Mouse (Mus musculus): Measurements from ENCODE around the gene Il19.

The Il19 gene

DNA sequence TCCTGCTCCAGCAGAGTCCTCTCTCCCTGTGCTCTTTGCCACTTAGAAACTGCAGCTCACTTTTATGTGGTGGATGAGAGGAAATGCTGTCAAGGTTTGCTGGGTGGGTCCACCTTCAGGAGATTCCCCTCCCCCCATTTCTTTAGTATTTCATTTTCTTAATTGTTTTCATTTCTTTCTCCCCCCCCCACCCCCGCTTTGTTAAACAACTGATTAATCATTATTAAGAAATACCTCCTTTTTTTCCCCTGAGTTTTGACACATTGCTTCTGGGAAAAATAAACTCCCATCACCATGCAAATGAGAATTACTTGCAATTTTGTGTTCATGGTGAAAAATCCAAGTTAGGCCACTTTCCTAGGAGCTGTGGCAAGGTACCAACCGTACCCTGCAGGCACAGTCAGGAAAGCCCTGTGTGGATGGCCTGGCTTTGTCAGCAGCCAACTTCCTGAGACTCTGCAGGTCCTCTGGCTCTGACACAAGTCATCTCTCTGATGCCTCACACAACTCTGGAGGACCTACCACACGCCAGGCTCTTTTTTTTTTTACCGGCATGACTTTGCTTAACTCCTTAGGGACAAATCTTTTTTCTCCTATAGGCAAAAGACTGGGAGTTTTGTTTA lies at the start of gene Il19:
Il19 (minus strand) TSS at position 51 of the 623 bp plus-strand sequence.
- no peak for DNase-seq (ENCODE audit: low spot score in 2 of 2)

- DNase-seq (ENCODE audit: low spot score in 2 of 2): no peak
Observed at GRCm38 (mm10) chr1:130989331-130989730, 49.4 kb upstream of the Il19 start.

GRCm38 (mm10) chr1:130987418-130987817 lies 47.5 kb upstream of the Il19 start:
- no peak for DNase-seq (ENCODE audit: low spot score in 2 of 2)

GRCm38 (mm10) chr1:130987001-130987400 lies 47.1 kb upstream of the Il19 start:
- no peak for DNase-seq (ENCODE audit: low spot score in 2 of 2)

- no peak for DNase-seq (ENCODE audit: low spot score in 2 of 2)
Observed at GRCm38 (mm10) chr1:130984441-130984840, 44.5 kb upstream of the Il19 start.

DNA sequence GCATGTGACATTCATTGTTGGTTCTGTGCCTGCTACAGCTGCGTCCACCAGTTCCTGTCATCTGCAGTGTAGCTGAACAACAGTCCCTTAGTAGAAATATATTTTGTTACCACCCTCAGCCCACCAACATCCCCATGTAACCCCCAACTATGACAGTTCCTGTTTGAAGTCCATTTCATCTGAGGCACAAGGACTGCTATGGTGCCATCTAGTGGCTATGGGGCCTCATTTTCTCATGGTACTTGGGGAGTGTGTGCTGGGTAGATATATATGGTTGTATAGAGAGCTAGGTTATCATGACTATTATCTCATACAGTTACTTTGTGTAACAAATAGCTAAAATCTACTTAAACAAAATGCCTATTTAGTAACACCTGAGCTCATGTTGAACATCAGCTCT lies 39.5 kb upstream of the Il19 start:
- peak in 1 of 2 experiments; percentile 12 for DNase-seq (ENCODE audit: low spot score in 2 of 2)

DNA sequence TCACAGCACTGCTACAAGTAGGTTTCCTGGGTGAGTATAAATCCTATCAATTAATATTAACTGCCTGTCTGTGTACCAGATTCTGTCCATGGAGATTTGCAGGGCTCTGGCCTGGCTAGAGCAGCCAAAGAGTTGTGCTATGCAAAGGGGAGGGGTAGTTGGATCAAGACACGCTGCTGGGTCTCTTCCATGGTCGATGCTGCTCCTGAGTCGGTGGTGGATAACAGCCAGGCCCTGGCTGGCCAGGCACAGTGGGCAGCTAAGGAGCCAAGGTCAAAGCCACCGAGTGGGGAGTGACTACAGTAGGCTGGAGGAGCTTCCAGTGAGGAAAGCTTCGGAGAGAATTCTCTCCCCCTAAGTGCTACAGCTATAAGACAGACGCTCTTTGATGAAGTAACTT lies 24.0 kb upstream of the Il19 start:
- no peak for DNase-seq (ENCODE audit: low spot score in 2 of 2)

- no peak for DNase-seq (ENCODE audit: low spot score in 2 of 2)
Observed at GRCm38 (mm10) chr1:130946920-130947319, 7.0 kb upstream of the Il19 start.

DNA sequence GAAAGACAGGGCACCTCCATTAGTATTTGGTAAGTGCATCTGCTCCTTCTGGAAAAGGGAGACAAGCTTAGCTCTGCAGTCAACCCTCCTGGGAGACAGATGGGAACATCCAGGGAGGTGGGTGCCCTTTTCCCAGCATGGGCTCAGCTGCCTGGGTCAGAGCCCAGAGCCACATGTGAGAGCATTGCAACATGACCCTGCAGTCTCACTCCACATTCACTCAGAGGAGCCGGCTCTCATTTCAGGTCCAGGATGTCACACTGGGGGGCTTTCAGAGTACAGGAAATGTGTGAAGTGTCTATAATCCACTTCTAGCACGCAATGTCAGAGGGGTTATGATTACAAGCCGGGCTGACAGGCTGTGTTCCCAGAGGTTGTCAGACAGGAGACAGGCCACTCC lies 1.9 kb upstream of the Il19 start:
- no peak for DNase-seq (ENCODE audit: low spot score in 2 of 2)

DNA sequence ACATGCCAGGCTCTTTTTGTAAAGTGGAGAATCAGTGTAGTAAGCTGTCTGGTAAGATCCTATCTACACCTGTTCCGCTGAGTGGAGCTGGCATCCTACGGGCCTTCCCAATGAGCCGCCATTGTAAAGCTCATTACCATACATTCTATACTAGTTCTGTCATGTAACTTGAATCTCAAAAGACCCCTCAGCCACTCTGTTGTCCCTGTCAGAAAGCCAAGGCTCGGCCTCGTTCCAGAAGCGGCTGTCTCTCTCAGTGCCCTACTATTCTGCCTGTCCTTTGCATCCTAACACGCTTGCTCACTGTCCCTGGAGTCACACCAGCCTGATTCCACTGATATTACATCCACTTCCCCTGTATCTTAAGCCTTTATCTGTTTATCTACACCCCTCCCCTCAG lies 1.7 kb downstream of the Il19 start:
- no peak for DNase-seq (ENCODE audit: low spot score in 2 of 2)

GRCm38 (mm10) chr1:130937170-130937569 lies 2.7 kb downstream of the Il19 start:
- no peak for DNase-seq (ENCODE audit: low spot score in 2 of 2)

DNA sequence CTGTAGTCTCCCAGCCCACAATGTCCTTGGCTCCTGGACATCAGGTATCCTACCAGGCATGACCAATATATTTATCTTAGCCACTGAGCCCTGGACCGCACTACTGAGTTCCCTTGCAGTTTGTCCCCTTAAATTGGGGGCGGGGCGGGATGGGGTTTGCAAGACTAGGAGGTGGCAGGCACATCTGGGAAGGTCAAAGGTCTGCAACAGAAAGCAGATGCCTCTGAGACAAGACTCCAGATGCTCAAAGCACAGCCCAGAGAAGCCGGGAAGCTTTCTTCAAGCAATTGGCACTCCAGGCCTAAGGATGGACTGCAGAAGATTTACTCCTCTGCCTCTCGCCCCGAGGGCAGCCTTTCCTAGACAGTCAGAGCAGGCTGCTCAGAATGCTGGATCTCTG lies 3.6 kb downstream of the Il19 start:
- DNase-seq (ENCODE audit: low spot score in 2 of 2): no peak

GRCm38 (mm10) chr1:130926484-130926883 lies 13.4 kb downstream of the Il19 start:
- no peak for DNase-seq (ENCODE audit: low spot score in 2 of 2)

GRCm38 (mm10) chr1:130918323-130918980 lies 21.5 kb downstream of the Il19 start:
- no peak for DNase-seq (ENCODE audit: low spot score in 2 of 2)

- DNase-seq (ENCODE audit: low spot score in 2 of 2): no peak
Observed at GRCm38 (mm10) chr1:130911401-130912010, 28.4 kb downstream of the Il19 start, which contains the start of gene Il20. TSS of gene Il20 (minus strand) at chr1:130911451.

- peak in 1 of 2 experiments; percentile 5 for DNase-seq (ENCODE audit: low spot score in 2 of 2)
Observed at GRCm38 (mm10) chr1:130902505-130902904, 37.4 kb downstream of the Il19 start.

DNA sequence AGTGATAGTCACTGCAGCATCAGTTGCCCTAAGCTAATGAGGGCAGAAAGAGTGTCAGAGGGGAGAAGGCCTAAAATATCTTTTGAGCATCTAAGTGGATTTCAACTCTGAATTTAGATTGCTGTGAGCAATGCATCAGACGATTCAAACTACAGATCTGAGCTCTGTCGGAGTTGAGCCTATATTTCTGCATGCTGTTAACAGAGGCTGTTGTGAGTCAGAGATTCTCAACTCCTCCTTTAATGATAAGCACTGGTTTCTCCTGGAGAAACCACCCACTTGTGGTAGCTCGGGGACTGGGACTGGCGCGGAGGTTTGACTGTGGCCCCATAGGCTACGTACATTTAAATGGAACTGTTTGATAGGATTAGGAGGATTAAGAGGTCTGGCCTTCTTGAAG lies 45.4 kb downstream of the Il19 start:
- DNase-seq (ENCODE audit: low spot score in 2 of 2): no peak

DNA sequence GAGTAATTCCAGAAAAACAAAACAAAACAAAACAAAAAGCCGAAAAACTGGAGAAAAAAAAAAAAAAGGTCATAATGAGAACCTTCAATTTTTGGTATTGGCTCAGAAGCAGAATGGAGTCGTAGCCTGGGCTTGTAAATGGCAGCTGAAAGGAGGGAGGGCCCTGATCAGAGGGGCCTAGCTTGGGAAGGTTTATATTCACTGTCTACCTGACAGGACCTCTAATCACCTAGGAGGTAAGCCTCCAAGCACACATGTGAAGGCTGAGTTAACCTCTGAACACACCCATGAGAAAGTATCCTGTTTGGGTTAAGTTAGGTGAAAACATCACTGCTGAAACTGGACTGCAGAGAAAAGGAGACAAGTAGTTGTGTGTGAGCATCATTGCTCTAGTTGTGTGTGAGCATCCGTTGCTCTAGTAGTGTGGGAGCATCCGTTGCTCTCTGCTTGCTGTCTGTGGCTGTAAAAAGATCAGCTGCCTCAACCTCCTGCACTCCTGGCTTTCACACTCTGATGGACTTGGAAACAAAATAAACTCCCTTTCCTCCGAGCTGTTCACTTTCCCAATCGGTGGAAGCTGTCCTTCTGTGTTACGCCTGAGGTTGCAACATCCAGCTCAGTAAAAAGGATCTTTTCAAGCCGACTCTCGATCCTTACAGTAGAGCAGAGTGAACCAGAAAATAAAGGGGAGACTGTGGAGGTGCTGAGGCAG lies 46.4 kb downstream of the Il19 start:
- DNase-seq (ENCODE audit: low spot score in 2 of 2): no peak

DNA sequence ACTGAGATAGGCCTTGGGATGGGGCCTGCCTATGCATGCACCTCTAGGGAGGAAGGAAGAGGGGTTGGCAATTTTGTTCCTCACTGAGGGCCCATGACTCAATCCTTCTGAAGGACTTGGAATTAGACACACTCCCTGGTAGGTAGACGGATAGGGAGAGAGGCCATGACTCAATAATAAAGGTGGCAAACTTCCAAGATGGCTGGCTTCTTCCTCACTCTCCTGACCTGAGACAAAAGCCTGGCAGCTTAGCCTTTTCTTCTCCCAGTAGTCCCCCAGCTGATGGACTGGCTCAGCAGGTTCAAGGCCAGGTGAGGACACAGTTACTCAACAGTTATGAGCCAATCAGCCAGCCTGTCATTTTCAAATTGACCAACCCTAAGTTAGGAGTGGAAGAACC lies 47.5 kb downstream of the Il19 start:
- DNase-seq (ENCODE audit: low spot score in 2 of 2): no peak

GRCm38 (mm10) chr1:130887354-130887753 lies 52.6 kb downstream of the Il19 start, which contains the start of gene Il24:
TSS of gene Il24 (minus strand) at chr1:130887454.
- no peak for DNase-seq (ENCODE audit: low spot score in 2 of 2)

DNA sequence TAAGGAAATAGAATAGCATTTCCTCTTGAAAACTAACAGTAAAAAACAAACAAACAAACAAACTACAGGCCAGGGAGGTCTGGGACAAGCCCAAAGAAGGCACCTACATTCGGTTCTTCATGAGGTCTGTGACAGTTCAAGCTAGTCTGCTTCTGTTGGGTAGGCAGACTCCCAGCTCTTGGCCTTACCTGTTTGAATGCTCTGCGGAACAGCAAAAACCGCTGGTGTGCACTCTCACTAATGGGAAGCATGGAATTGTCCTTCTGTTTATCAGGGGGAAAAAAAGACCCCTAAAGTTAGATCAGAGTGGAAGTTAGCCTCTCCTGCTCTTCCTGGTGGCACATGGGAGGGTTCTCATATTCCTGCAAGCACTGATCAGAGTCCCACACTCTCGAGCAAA lies 56.8 kb downstream of the Il19 start:
- DNase-seq (ENCODE audit: low spot score in 2 of 2): no peak

Measured in urinary bladder, adult 18-20 months (tissue).